Mouse (Mus musculus) myocyte (in vitro differentiated cells): ENCODE data around the gene Fam172a.

Experiments
- MAX ChIP-seq: IDR thresholded peaks from one replicate; pipeline ENCODE4 v1.6.1; 2011; ENCODE audit warnings: low read depth, mild to moderate bottlenecking, control low read depth
- POLR2A ChIP-seq: IDR thresholded peaks from one replicate; pipeline ENCODE4 v1.6.1; 2011; ENCODE audit warnings: low read depth, mild to moderate bottlenecking, control low read depth, moderate library complexity; ENCODE audit not compliant: insufficient read length
- TCF12 ChIP-seq: IDR thresholded peaks from one replicate; pipeline ENCODE4 v1.6.1; 2011; ENCODE audit warnings: mild to moderate bottlenecking, control low read depth; ENCODE audit not compliant: poor library complexity, insufficient read depth, severe bottlenecking

DNA sequence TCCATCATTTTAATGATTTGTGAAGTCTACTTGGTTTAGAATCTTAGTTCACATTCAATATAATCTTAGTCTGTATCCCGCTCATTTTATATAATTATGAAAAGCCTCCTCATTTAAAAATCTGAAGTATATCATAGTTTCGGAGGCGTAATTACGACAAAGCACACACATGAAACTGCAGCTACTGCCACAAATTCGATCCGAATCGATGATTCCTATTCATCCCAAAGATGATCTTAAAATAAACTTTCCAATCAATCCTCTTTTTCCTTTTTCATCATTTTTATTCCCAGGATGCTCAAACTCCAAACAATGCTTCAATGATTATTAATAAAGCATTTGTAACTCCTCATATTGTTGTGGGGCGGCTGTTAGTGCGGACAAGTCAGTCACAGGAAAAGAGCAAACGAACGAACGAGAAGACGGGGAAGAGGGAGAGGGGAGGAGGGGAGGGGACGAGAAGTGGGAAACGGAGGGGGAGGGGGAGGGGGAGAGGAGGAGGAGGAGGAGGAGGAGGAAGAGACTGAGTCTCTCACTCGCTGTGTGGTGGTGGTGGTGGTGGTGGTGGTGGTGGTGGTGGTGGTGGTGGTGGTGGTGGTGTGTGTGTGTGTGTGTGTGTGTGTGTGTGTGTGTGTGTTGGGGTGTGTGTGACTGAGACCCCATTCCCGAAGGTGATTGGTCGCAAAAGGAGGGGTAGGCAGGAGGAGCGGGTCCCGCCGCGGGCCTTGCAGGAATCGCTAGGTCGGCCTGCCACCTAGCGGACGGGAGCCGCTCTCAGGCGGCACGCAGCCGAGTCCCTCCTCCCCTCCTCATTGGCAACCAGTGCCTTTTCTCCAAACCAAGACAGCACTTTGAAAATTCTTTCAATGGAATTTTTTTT is 499.4 kb downstream of the Fam172a start:
- TF ChIP-seq POLR2A (peak; percentile 55), TCF12 (no peak), MAX (no peak)
